Mouse (Mus musculus): Measurements from ENCODE around the gene Tctn1.
"Not testable (repeated sequence)": the region's sequence is repeated elsewhere in the genome, so short reads cannot be mapped to it uniquely, and the experiment has no call there.

The Tctn1 gene

GRCm38 (mm10) chr5:122217636-122218035 is 46.6 kb downstream of the Tctn1 start:
- no peak for DNase-seq

DNA sequence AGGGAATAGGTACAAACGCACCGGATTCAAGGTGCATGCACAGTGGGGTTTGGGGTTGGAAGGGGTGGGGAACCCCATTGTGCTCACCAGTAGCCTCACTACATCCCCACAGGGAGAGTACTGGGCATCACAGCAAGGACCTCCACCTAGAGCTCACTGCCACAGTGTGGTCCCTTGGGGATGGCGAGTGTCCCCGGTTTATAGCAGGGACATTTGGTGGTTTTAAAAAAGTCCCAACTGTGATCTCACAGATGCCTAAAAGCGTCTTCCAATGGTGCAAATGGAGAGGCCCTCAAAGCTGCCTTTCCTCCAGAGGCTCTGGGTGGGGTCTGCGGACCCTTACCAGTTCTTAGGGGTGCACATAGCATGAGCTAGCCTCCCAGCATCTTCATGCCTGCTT is 50.4 kb downstream of the Tctn1 start:
- no peak for DNase-seq

DNA sequence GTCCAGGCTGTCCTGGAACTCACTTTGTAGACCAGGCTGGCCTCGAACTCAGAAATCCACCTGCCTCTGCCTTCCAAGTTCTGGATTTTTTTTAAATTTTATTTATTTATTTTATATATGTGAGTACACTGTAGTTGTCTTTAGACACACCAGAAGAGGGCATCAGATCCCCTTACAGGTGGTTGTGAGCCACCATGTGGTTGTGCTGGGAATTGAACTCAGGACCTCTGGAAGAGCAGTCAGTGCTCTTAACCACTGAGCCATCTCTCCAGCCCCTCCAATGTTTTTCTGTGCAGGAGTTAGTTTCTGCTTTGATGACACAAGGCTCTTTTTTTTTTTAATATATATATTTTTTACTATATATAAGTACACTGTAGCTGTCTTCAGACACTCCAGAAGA is 51.4 kb downstream of the Tctn1 start:
- not testable (repeated sequence) for DNase-seq

DNA sequence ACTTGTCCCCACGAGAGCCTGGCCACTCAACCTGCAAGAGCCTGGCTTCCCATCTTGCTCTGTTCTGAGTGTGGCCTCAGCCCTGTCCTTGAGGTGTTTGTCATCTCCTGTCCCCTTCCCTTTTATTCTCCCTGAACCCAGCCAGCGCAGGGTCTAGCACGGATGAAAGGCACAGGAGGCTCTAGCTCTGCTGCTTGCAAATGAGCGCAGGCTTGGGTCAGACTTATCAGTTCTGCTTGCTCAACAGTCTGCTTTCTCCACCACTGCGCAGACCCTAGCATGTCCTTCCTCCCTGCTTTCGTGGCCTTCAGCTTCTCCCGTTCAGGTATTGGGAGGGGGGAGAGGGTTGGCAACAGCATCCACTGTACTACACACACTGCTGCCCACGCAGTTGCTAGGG is 52.1 kb downstream of the Tctn1 start:
- no peak for DNase-seq

DNA sequence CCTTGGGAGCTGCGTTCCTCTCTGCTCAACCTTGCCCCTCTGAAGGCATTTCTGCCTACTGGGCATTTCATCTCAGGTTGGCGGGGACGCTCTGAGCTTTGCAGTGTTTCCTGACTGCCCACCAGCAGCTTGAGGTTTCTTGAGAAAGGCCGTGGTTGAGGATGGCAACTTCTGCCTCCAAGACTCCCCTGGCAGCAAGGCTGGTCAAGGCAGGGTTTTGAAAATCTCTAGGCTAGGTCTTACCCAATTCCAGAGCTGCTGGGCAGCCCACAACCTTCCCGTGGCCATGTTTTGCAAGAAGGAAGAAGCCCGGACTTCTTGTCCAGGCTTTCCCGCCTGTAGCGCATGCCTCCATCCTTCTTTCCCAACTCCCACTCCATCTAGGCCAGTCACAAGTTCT is 53.4 kb downstream of the Tctn1 start:
- no peak for DNase-seq

- DNase-seq: peak; percentile 88
Observed at GRCm38 (mm10) chr5:122209591-122210368, 54.5 kb downstream of the Tctn1 start.

DNA sequence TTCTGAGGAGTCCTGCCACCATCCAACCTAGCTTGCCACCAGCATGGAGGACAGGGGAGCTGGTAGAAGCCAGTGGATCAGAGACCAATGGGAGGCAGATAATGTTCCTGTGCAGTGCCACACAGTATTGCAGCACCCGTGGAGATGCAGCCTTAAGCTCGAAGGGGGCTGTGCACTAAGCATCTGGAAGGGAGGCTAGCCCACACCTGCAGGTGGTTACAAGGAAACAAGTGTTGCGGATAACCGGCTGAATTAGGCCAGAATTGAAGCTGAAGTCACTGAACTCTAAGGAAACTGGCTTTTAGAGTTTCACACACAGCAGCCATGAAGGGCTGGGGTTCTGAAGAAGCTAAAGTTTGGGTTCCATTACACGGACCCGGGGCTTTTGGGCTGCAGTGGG is 55.4 kb downstream of the Tctn1 start:
- peak; percentile 16 for DNase-seq

- DNase-seq: no peak
Observed at GRCm38 (mm10) chr5:122206475-122206874, 57.8 kb downstream of the Tctn1 start, which contains the start of gene Hvcn1. Hvcn1 (plus strand) TSS chr5:122206804.

DNA sequence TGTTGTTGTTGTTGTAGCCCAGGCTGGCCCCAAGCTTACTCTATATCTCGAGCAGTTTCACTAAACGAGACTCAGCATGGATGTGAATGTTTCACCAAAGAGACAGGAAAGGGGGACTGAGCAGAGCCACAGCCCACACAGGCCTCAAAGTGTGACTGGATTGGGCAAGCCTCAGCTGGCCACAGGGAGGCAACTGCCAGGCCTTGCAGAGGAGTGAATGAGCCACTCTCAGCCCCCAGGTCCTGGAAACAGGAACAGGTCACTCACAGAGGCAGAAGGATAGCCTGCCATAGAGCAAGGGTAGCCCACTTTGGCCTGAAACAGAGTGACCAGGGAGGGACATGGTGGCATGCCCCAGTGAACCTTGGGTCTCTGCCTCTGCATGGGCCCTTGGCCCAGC is 60.1 kb downstream of the Tctn1 start:
- no peak for DNase-seq

DNA sequence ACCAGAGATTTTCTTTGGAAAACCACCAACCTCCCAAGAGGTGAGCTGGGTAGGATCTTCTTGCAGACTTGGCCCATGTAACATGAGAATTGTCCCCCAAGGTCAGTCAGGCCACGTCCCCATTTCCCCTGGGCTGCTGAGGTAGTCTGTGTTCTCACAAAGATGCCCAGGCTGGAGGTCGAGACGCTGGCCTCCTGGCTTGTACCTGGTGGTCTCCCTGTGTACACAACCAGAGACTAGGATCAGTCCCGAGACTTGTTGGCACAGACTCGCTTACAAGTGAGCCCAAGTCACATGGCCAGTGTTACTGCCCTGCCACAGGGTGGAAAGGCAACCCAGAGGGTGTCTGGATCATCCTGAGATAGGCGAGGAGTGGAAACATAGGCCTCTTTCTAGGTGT is 62.4 kb downstream of the Tctn1 start:
- DNase-seq: no peak

DNA sequence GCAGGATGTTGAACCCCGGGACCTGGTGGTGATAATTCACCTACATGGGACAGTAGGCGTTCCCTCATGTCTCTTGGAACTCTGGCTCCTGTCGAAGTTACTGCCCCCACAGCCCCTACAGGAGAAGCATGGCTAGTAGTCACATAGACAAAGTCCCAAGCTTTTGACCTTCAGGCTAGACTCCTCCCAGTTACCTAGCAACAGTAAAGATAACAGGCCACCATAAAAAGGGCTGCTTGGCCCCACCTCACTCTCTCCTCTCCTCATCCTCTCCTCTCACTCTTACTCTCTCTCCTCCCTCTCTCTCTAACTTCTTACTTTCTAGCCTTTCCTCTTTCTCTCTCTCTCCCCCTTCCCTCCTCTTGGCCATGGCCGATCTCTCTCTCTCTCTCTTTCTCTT is 63.4 kb downstream of the Tctn1 start:
- no peak for DNase-seq

GRCm38 (mm10) chr5:122192347-122192746 is 71.9 kb downstream of the Tctn1 start:
- DNase-seq: no peak

DNA sequence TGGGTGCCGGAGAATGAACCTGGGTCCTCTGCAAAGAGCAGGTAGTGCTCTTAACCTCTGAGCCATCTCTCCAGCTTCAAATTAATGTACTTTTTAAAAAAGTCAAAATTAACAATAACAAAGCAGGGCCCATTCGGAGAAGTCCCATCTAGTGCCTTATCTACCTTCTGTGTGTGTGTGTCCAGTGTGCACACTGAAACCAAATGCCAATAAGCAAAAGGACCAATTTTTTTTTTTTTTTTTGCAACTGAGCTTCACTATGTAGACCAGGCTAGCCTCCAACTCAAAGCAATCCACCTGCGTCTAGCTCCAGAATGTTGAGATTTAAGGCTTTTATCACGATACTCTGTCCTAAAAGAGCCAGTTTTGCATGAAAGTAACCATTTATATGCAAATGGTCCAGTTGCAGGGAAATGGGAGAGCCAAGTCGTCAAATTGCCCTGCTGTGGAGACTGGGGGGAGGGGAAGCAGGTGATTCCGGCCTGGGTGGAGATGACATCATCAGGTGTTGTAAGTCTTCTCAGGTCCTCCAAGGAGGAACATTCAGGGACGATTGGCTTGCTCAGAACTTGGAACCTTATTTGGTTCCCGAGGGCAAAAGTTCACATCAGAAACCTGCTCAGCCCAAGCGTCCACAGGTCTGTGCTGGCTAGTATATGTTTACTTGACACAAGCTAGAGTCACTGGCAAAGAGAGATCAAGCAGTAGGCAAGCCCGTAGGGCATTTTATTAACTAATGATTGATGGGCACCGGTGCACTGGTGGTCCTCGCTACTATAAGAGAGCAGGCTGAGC is 72.8 kb downstream of the Tctn1 start:
- DNase-seq: no peak

GRCm38 (mm10) chr5:122190465-122190864 is 73.8 kb downstream of the Tctn1 start:
- DNase-seq: no peak

DNA sequence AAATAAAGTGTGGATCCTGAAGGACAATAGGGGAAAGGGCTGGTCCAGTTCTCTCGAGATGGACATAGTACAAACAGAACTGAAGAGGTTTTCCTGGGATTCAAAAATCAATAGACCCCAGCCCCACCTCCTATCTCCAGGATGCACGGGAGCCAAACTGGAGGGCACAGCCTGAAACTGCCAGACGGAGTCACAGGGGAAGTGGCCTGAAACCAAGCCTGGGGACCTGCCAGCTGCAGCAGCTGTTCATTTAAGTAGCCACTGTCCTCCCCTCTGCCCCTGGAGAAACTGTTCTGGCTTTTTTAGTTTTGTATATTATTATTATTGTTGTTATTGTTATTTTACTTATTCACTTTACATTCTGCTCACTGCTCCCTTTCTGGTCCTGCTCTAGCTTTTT is 75.1 kb downstream of the Tctn1 start:
- DNase-seq: no peak

Data from embryo, embryonic 11 days (tissue).